Mouse (Mus musculus) stomach, postnatal 0 days (tissue): Measurements from ENCODE around the gene Zfhx3. TPM values are rescaled to one million over a fixed set of nuclear protein-coding genes. Genes with fewer than 3 reads are reported as not detected.

ENCODE experiments used
- ATAC-seq: fragments of 200-750 bp; cut with Nextera tagmentation; 2 replicates; pipeline ENCODE4 v1.8.0; 2017; ENCODE audit not compliant: low FRiP score, low TSS enrichment
- DNase-seq: peaks from one replicate; pipeline ENCODE4 v3.0.0-alpha.2; 2016; ENCODE audit warnings: low spot score
- H3K27ac ChIP-seq: fragments of 300-500 bp; sonication (generic); replicated peaks from 2 replicates; pipeline ENCODE4 v1.5.1; 2014; ENCODE audit warnings: mild to moderate bottlenecking, control low read depth
- H3K27me3 ChIP-seq: fragments of 300-500 bp; sonication (generic); 2 replicates; pipeline ENCODE4 v1.6.1; 2014; ENCODE audit warnings: low read length; ENCODE audit not compliant: control insufficient read depth, insufficient read depth
- H3K36me3 ChIP-seq: fragments of 300-500 bp; sonication (generic); 2 replicates; pipeline ENCODE4 v1.6.1; 2014; ENCODE audit warnings: low read length, mixed read lengths; ENCODE audit not compliant: control insufficient read depth, insufficient read depth
- H3K4me1 ChIP-seq: fragments of 300-500 bp; sonication (generic); replicated peaks from 2 replicates; pipeline ENCODE4 v1.6.1; 2014; ENCODE audit warnings: antibody characterized with exemption; ENCODE audit not compliant: control insufficient read depth, insufficient read depth
- H3K4me2 ChIP-seq: fragments of 300-500 bp; sonication (generic); replicated peaks from 2 replicates; pipeline ENCODE4 v1.6.1; 2014; ENCODE audit warnings: low read depth, mild to moderate bottlenecking, control low read depth, moderate library complexity
- H3K4me3 ChIP-seq: fragments of 300-500 bp; sonication (generic); 2 replicates; pipeline ENCODE4 v1.5.1; 2014; ENCODE audit warnings: low read depth, low read length, control low read depth
- H3K9ac ChIP-seq: fragments of 300-500 bp; sonication (generic); 2 replicates; pipeline ENCODE4 v1.6.1; 2014; ENCODE audit warnings: mild to moderate bottlenecking, low read length, control low read depth, mixed read lengths
- H3K9me3 ChIP-seq: fragments of 300-500 bp; sonication (generic); 2 replicates; pipeline ENCODE4 v1.6.1; 2016; ENCODE audit warnings: low read length; ENCODE audit not compliant: control insufficient read depth
- CTCF ChIP-seq: IDR thresholded peaks from 2 replicates; pipeline ENCODE4 v1.5.1; 2016; ENCODE audit warnings: antibody characterized with exemption, low read depth, mild to moderate bottlenecking, moderate library complexity
- EP300 ChIP-seq: optimal IDR thresholded peaks from 2 replicates; pipeline ENCODE3; 2016; ENCODE audit warnings: antibody characterized with exemption
- WGBS: fragments of 180-500 bp; shearing (Covaris S2); extraction: QIAGEN DNeasy Blood & Tissue Kit; methylation state at CpG from one replicate; pipeline ENCODE4 v1.1.7; 2014; 5-methylcytosine and 5-hydroxymethylcytosine counted together
- microRNA-seq: library from miRNA; unstranded; fragments of <30 nt; microRNA quantifications from one replicate; pipeline ENCODE4, GENCODE M21; 2016
- polyA plus RNA-seq: library from polyadenylated mRNA; unstranded; fragments of >200 nt; fragmentation: Nextera tagmentation; extraction: Ambion mirVana; gene quantifications from 2 replicates; pipeline ENCODE4 v1.2.1, GENCODE M21; 2015

Gene Zfhx3
- polyA plus RNA-seq, 1 experiment from 2014 or later, result 4.6 TPM

DNA sequence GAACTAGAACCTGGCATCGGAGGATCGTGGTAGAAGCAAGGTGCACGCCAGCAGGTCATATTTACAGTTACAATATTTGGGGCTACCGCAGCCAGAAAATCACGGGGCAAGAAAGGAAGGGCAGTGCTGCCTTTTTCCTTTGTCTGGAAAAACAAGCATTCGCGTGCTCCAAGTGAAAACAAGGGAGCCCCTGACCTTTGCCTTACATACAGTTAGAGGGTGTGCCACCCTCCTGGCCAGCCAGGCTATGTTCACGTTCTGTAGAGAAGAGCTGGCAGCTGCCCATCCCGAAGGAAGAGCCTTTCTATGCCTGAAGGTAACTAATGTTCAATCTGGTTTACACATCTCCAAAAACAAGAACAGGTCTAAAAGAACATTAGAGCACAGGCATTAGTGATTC lies 1064.5 kb downstream of the Zfhx3 start:
- DNase-seq (peak; percentile 22), ATAC-seq (no peak)
- WGBS, result 58% methylated on average over 9 of the region's 9 CpGs
- Histone ChIP-seq H3K9me3 (no peaks in the 10 kb centered on the region), H3K27ac (no peak overlapping the region), H3K36me3 (no peaks in the 10 kb centered on the region), H3K4me3 (no peak overlapping the region), H3K4me2 (no peak overlapping the region), H3K9ac (no peak overlapping the region), H3K27me3 (no peaks in the 10 kb centered on the region), H3K4me1 (no peaks in the 10 kb centered on the region)
- TF ChIP-seq EP300 (no peak), CTCF (no peak)

Small RNAs within 50 kb of the gene (microRNA-seq; reads per million reads assigned to microRNA genes)
- not detected for gene Mir3108
